Mouse (Mus musculus): ENCODE data around the gene St14. TPM values are rescaled to one million over a fixed set of nuclear protein-coding genes. Genes with fewer than 3 reads are reported as not detected.

St14 gene
- polyA plus RNA-seq, 1 experiment from 2014 or later = 3.1 TPM

GRCm38 (mm10) chr9:31118520-31119298, 12.9 kb downstream of the St14 start:
- ATAC-seq (ENCODE audit: insufficient read depth, low FRiP score, low TSS enrichment) (no peak), DNase-seq (ENCODE audit: low spot score) (peak; percentile 32)
- Histone ChIP-seq H3K4me2 (ENCODE audit: low read depth) (no peak overlapping the region), H3K9ac (ENCODE audit: low read length) (no peak overlapping the region), H3K27ac (ENCODE audit: low read depth, low read length) (no peak overlapping the region), H3K4me3 (ENCODE audit: low read depth, low read length) (no peak overlapping the region), H3K4me1 (ENCODE audit: control insufficient read depth, insufficient read depth, low read length) (no peaks in the 10 kb centered on the region), H3K36me3 (ENCODE audit: control insufficient read depth, insufficient read depth, low read length) (no peaks in the 10 kb centered on the region), H3K9me3 (ENCODE audit: control insufficient read depth, low read length) (no peaks in the 10 kb centered on the region), H3K27me3 (ENCODE audit: control insufficient read depth, insufficient read depth, low read length) (no peaks in the 10 kb centered on the region)
- WGBS = 40% methylated on average over 11 of the region's 11 CpGs

GRCm38 (mm10) chr9:31117488-31117887, 14.2 kb downstream of the St14 start:
- Histone ChIP-seq H3K36me3 (ENCODE audit: control insufficient read depth, insufficient read depth, low read length) (no peaks in the 10 kb centered on the region), H3K4me2 (ENCODE audit: low read depth) (no peak overlapping the region), H3K9me3 (ENCODE audit: control insufficient read depth, low read length) (no peaks in the 10 kb centered on the region), H3K27me3 (ENCODE audit: control insufficient read depth, insufficient read depth, low read length) (no peaks in the 10 kb centered on the region), H3K27ac (ENCODE audit: low read depth, low read length) (no peak overlapping the region), H3K9ac (ENCODE audit: low read length) (no peak overlapping the region), H3K4me1 (ENCODE audit: control insufficient read depth, insufficient read depth, low read length) (no peaks in the 10 kb centered on the region), H3K4me3 (ENCODE audit: low read depth, low read length) (no peak overlapping the region)
- DNase-seq (ENCODE audit: low spot score) = no peak
- 87% methylated on average over 6 of the region's 6 CpGs for WGBS
- ATAC-seq (ENCODE audit: insufficient read depth, low FRiP score, low TSS enrichment) = no peak

GRCm38 (mm10) chr9:31117088-31117487, 14.6 kb downstream of the St14 start:
- no peak overlapping the region for H3K4me3 ChIP-seq (ENCODE audit: low read depth, low read length)
- no peak for DNase-seq (ENCODE audit: low spot score)
- H3K4me1 ChIP-seq (ENCODE audit: control insufficient read depth, insufficient read depth, low read length) = no peaks in the 10 kb centered on the region
- H3K27me3 ChIP-seq (ENCODE audit: control insufficient read depth, insufficient read depth, low read length) = no peaks in the 10 kb centered on the region
- no peaks in the 10 kb centered on the region for H3K36me3 ChIP-seq (ENCODE audit: control insufficient read depth, insufficient read depth, low read length)
- WGBS = 95% methylated on average over 11 of the region's 11 CpGs
- ATAC-seq (ENCODE audit: insufficient read depth, low FRiP score, low TSS enrichment) = no peak
- no peak overlapping the region for H3K9ac ChIP-seq (ENCODE audit: low read length)
- H3K4me2 ChIP-seq (ENCODE audit: low read depth) = no peak overlapping the region
- no peaks in the 10 kb centered on the region for H3K9me3 ChIP-seq (ENCODE audit: control insufficient read depth, low read length)
- no peak overlapping the region for H3K27ac ChIP-seq (ENCODE audit: low read depth, low read length)

DNA sequence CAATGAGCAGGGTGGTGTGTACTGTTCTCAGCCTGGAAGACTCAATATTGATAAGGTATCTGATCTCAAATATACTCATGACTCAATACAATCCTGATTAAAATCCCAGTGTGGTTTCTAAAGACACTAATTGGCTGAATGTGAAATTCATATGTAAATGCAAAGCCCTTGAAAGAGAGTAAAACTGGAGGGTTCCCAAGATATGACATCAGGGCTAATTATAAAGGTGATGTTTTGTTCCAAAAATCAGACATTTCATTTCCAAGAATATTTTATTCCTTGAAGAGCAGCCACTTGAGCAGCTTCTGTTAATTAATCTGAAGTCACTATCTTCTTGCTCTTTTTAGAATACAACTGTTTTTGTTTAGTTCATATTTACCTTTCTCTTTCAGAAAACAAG, 16.1 kb downstream of the St14 start:
- Histone ChIP-seq H3K27ac (ENCODE audit: low read depth, low read length) (no peak overlapping the region), H3K36me3 (ENCODE audit: control insufficient read depth, insufficient read depth, low read length) (no peaks in the 10 kb centered on the region), H3K4me2 (ENCODE audit: low read depth) (no peak overlapping the region), H3K27me3 (ENCODE audit: control insufficient read depth, insufficient read depth, low read length) (no peaks in the 10 kb centered on the region), H3K9me3 (ENCODE audit: control insufficient read depth, low read length) (no peaks in the 10 kb centered on the region), H3K9ac (ENCODE audit: low read length) (no peak overlapping the region), H3K4me3 (ENCODE audit: low read depth, low read length) (no peak overlapping the region), H3K4me1 (ENCODE audit: control insufficient read depth, insufficient read depth, low read length) (no peaks in the 10 kb centered on the region)
- ATAC-seq (ENCODE audit: insufficient read depth, low FRiP score, low TSS enrichment) (no peak), DNase-seq (ENCODE audit: low spot score) (no peak)

DNA sequence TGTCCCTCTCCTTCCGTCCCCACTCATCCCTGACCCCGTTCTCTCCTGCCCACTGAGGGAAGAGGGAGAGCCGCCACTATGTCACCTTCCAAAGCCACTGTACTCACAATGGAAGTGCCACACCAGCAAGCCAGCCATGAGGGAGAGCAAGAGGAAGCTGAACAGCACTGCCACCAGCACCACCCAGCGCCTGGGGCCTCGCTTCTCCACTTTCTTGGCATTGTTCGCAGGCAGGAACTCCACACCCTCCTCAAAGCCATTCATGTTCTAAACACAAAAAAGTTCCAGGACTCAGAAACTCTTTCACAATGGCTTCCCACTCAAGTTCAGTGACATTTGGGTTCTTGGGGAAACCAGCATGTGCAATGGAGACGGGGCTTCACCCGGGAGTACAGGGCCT, 23.2 kb downstream of the St14 start:
- Histone ChIP-seq H3K4me2 (ENCODE audit: low read depth) (no peak overlapping the region), H3K4me1 (ENCODE audit: control insufficient read depth, insufficient read depth, low read length) (no peaks in the 10 kb centered on the region), H3K36me3 (ENCODE audit: control insufficient read depth, insufficient read depth, low read length) (no peaks in the 10 kb centered on the region), H3K27me3 (ENCODE audit: control insufficient read depth, insufficient read depth, low read length) (no peaks in the 10 kb centered on the region), H3K9me3 (ENCODE audit: control insufficient read depth, low read length) (no peaks in the 10 kb centered on the region), H3K4me3 (ENCODE audit: low read depth, low read length) (no peak overlapping the region), H3K9ac (ENCODE audit: low read length) (no peak overlapping the region), H3K27ac (ENCODE audit: low read depth, low read length) (no peak overlapping the region)
- 90% methylated on average over 8 of the region's 8 CpGs for WGBS
- DNase-seq (ENCODE audit: low spot score) = no peak
- ATAC-seq (ENCODE audit: insufficient read depth, low FRiP score, low TSS enrichment) = no peak

GRCm38 (mm10) chr9:31098118-31098517, 33.5 kb downstream of the St14 start:
- no peak for DNase-seq (ENCODE audit: low spot score)
- WGBS = 78% methylated on average over 6 of the region's 6 CpGs
- H3K4me3 ChIP-seq (ENCODE audit: low read depth, low read length) = no peak overlapping the region
- H3K4me1 ChIP-seq (ENCODE audit: control insufficient read depth, insufficient read depth, low read length) = no peaks in the 10 kb centered on the region
- H3K9me3 ChIP-seq (ENCODE audit: control insufficient read depth, low read length) = no peaks in the 10 kb centered on the region
- no peaks in the 10 kb centered on the region for H3K27me3 ChIP-seq (ENCODE audit: control insufficient read depth, insufficient read depth, low read length)
- H3K36me3 ChIP-seq (ENCODE audit: control insufficient read depth, insufficient read depth, low read length) = no peaks in the 10 kb centered on the region
- ATAC-seq (ENCODE audit: insufficient read depth, low FRiP score, low TSS enrichment) = no peak
- no peak overlapping the region for H3K4me2 ChIP-seq (ENCODE audit: low read depth)
- no peak overlapping the region for H3K27ac ChIP-seq (ENCODE audit: low read depth, low read length)
- H3K9ac ChIP-seq (ENCODE audit: low read length) = no peak overlapping the region

GRCm38 (mm10) chr9:31097088-31098082, 34.3 kb downstream of the St14 start:
- no peaks in the 10 kb centered on the region for H3K4me1 ChIP-seq (ENCODE audit: control insufficient read depth, insufficient read depth, low read length)
- 90% methylated on average over 20 of the region's 20 CpGs for WGBS
- no peaks in the 10 kb centered on the region for H3K27me3 ChIP-seq (ENCODE audit: control insufficient read depth, insufficient read depth, low read length)
- no peak for ATAC-seq (ENCODE audit: insufficient read depth, low FRiP score, low TSS enrichment)
- no peaks in the 10 kb centered on the region for H3K9me3 ChIP-seq (ENCODE audit: control insufficient read depth, low read length)
- H3K27ac ChIP-seq (ENCODE audit: low read depth, low read length) = no peak overlapping the region
- H3K4me2 ChIP-seq (ENCODE audit: low read depth) = no peak overlapping the region
- no peaks in the 10 kb centered on the region for H3K36me3 ChIP-seq (ENCODE audit: control insufficient read depth, insufficient read depth, low read length)
- no peak overlapping the region for H3K4me3 ChIP-seq (ENCODE audit: low read depth, low read length)
- no peak for DNase-seq (ENCODE audit: low spot score)
- H3K9ac ChIP-seq (ENCODE audit: low read length) = no peak overlapping the region

GRCm38 (mm10) chr9:31092833-31093195, 38.8 kb downstream of the St14 start:
- H3K27ac ChIP-seq (ENCODE audit: low read depth, low read length) = no peak overlapping the region
- DNase-seq (ENCODE audit: low spot score) (no peak), ATAC-seq (ENCODE audit: insufficient read depth, low FRiP score, low TSS enrichment) (no peak)
- no peaks in the 10 kb centered on the region for H3K36me3 ChIP-seq (ENCODE audit: control insufficient read depth, insufficient read depth, low read length)
- H3K27me3 ChIP-seq (ENCODE audit: control insufficient read depth, insufficient read depth, low read length) = no peaks in the 10 kb centered on the region
- no peak overlapping the region for H3K9ac ChIP-seq (ENCODE audit: low read length)
- no peaks in the 10 kb centered on the region for H3K4me1 ChIP-seq (ENCODE audit: control insufficient read depth, insufficient read depth, low read length)
- H3K4me2 ChIP-seq (ENCODE audit: low read depth) = no peak overlapping the region
- H3K9me3 ChIP-seq (ENCODE audit: control insufficient read depth, low read length) = no peaks in the 10 kb centered on the region
- H3K4me3 ChIP-seq (ENCODE audit: low read depth, low read length) = no peak overlapping the region
- WGBS = 93% methylated on average over 10 of the region's 10 CpGs
